Mouse (Mus musculus) neural tube, embryonic 11.5 days (tissue): ENCODE measurements around the gene A630095N17Rik. TPM values are rescaled to one million over a fixed set of nuclear protein-coding genes. Genes with fewer than 3 reads are reported as not detected.

Source experiments
- ATAC-seq: fragments of 200-750 bp; cut with Nextera tagmentation; 2 replicates; pipeline ENCODE4 v1.8.0; 2017; ENCODE audit warnings: moderate number of reproducible peaks, mild to moderate bottlenecking, moderate TSS enrichment, moderate library complexity; ENCODE audit not compliant: insufficient read depth, low FRiP score, low TSS enrichment
- DNase-seq: peaks from one replicate; pipeline ENCODE4 v3.0.0-alpha.2; 2015; ENCODE audit warnings: low spot score
- H3K27ac ChIP-seq: fragments of 300-500 bp; sonication (generic); 2 replicates; pipeline ENCODE4 v1.5.1; 2014; ENCODE audit warnings: low read depth, mild to moderate bottlenecking, low read length
- H3K27me3 ChIP-seq: fragments of 300-500 bp; sonication (generic); 2 replicates; pipeline ENCODE4 v1.6.1; 2014; ENCODE audit warnings: mild to moderate bottlenecking, low read length, mixed read lengths; ENCODE audit not compliant: control insufficient read depth, insufficient read depth
- H3K36me3 ChIP-seq: fragments of 300-500 bp; sonication (generic); 2 replicates; pipeline ENCODE4 v1.6.1; 2014; ENCODE audit warnings: mild to moderate bottlenecking, low read length, moderate library complexity, mixed read lengths; ENCODE audit not compliant: control insufficient read depth, insufficient read depth
- H3K4me1 ChIP-seq: fragments of 300-500 bp; sonication (generic); 2 replicates; pipeline ENCODE4 v1.6.1; 2014; ENCODE audit warnings: low read length, mixed read lengths; ENCODE audit not compliant: control insufficient read depth, insufficient read depth
- H3K4me2 ChIP-seq: fragments of 300-500 bp; sonication (generic); 2 replicates; pipeline ENCODE4 v1.6.1; 2014; ENCODE audit warnings: low read depth, mild to moderate bottlenecking, moderate library complexity
- H3K4me3 ChIP-seq: fragments of 300-500 bp; sonication (generic); 2 replicates; pipeline ENCODE4 v1.5.1; 2014; ENCODE audit warnings: low read depth, low read length
- H3K9ac ChIP-seq: fragments of 300-500 bp; sonication (generic); 2 replicates; pipeline ENCODE4 v1.6.1; 2014; ENCODE audit warnings: mild to moderate bottlenecking, low read length
- H3K9me3 ChIP-seq: fragments of 300-500 bp; sonication (generic); 2 replicates; pipeline ENCODE4 v1.6.1; 2016; ENCODE audit warnings: low read length; ENCODE audit not compliant: control insufficient read depth
- WGBS: fragments of 180-500 bp; shearing (Covaris S2); extraction: QIAGEN DNeasy Blood & Tissue Kit; methylation state at CpG from one replicate; pipeline ENCODE4 v1.1.7; 2014; 5-methylcytosine and 5-hydroxymethylcytosine counted together
- microRNA-seq: library from miRNA; unstranded; fragments of <30 nt; microRNA quantifications from one replicate; pipeline ENCODE4, GENCODE M21; 2016
- polyA plus RNA-seq: library from polyadenylated mRNA; unstranded; fragments of >200 nt; fragmentation: Nextera tagmentation; extraction: Ambion mirVana; gene quantifications from 2 replicates; pipeline ENCODE4 v1.2.1, GENCODE M21; 2014

The A630095N17Rik gene
- polyA plus RNA-seq, 1 experiment from 2014 or later, result not detected

DNA sequence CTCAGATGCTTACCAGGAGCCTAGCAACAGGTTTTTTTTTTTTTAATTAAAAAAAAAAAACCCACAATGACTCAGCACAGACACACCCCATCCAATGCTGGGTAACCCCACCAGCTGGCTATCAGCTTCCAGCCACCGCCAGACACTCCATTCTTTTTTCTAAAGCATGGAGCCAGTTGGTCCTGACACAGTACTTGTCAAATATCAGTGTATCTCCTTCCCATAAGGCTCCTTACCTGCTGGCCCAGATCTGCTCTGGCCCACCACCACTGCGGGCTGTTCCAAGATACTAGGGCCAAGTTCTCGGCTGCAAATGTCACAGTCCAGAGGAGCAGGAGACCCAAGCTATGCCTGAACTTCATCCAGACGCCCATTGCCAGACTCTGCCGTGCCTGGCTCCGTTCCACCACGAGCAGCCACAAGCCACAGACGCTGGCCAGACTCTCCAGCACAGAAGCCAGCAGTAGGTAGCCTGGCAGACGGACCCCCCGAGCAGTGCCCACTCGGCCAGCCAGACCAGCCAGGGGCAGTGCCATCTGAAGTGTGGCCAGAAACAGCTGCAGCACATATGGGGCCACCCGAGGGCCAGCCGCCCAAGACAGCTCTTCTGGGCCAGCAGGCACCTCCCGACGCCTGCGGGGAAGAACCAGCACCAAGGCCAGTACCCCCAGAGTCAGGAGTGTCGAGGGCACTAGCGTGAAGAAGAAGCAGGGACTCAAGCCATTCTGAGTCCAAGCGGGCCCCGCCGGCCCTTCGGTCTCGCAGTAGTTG lies 52.4 kb downstream of the A630095N17Rik start:
- 12% methylated on average over 23 of the region's 23 CpGs for WGBS
- peak overlapping the region; percentile 100 for H3K4me2 ChIP-seq
- H3K27me3 ChIP-seq, result no peaks in the 10 kb centered on the region
- H3K4me3 ChIP-seq, result peak overlapping the region; percentile 52
- H3K27ac ChIP-seq, result peak overlapping the region; percentile 44; the same call in 1 of the 2 replicates
- H3K9ac ChIP-seq, result peak overlapping the region; percentile 76
- ATAC-seq (peak; percentile 14; the same call in 1 of the 2 replicates), DNase-seq (no peak)
- H3K4me1 ChIP-seq, result peaks cover 7% of the 10 kb centered on the region
- no peaks in the 10 kb centered on the region for H3K9me3 ChIP-seq
- peaks cover 12% of the 10 kb centered on the region for H3K36me3 ChIP-seq

Small RNA genes lying within 50 kb of the gene (microRNA-seq; reads per million reads assigned to microRNA genes)
- not detected for gene Gm27943

Other genes with a start within 250 kb of the A630095N17Rik start
- gene Nhej1, start 106.9 kb downstream of the A630095N17Rik start, polyA plus RNA-seq, result 12.1 and 13.9 TPM in 2 replicates
- gene Slc23a3, start 98.2 kb downstream of the A630095N17Rik start, polyA plus RNA-seq, result not detected in 2 replicates
- 53.5 and 58.4 TPM in 2 replicates for gene Cnppd1, start 89.4 kb downstream of the A630095N17Rik start, polyA plus RNA-seq
- 57.1 and 70.0 TPM in 2 replicates for gene Retreg2, start 89.3 kb downstream of the A630095N17Rik start, polyA plus RNA-seq
- 31.7 and 38.3 TPM in 2 replicates for gene Zfand2b, start 63.5 kb downstream of the A630095N17Rik start, polyA plus RNA-seq
- 30.4 and 30.6 TPM in 2 replicates for gene Abcb6, start 51.7 kb downstream of the A630095N17Rik start, polyA plus RNA-seq
- 14.9 and 18.2 TPM in 2 replicates for gene Ankzf1, start 40.0 kb downstream of the A630095N17Rik start, polyA plus RNA-seq
- gene Atg9a, start 39.9 kb downstream of the A630095N17Rik start, polyA plus RNA-seq, result 21.8 and 27.0 TPM in 2 replicates
- gene Glb1l, start 21.3 kb downstream of the A630095N17Rik start, polyA plus RNA-seq, result 14.7 and 15.0 TPM in 2 replicates
- gene Stk16, start 21.3 kb downstream of the A630095N17Rik start, polyA plus RNA-seq, result 114 and 131 TPM in 2 replicates
- gene Tuba4a, start 12.2 kb downstream of the A630095N17Rik start, polyA plus RNA-seq, result 17.6 and 18.0 TPM in 2 replicates
- 20.5 and 21.9 TPM in 2 replicates for gene Dnajb2, start 4.3 kb upstream of the A630095N17Rik start, polyA plus RNA-seq
- 4.4 and 6.0 TPM in 2 replicates for gene Ptprn, start 32.4 kb upstream of the A630095N17Rik start, polyA plus RNA-seq
- gene Resp18, start 46.3 kb upstream of the A630095N17Rik start, polyA plus RNA-seq, result 30.9 and 35.0 TPM in 2 replicates
- gene Dnpep, start 85.9 kb upstream of the A630095N17Rik start, polyA plus RNA-seq, result 180 and 182 TPM in 2 replicates
- 15.8 and 18.0 TPM in 2 replicates for gene Des, start 128.2 kb upstream of the A630095N17Rik start, polyA plus RNA-seq
- 15.5 and 19.1 TPM in 2 replicates for gene Speg, start 143.2 kb upstream of the A630095N17Rik start, polyA plus RNA-seq
- 62.5 and 64.2 TPM in 2 replicates for gene Gmppa, start 203.8 kb upstream of the A630095N17Rik start, polyA plus RNA-seq
- 2.3 and 2.9 TPM in 2 replicates for gene Asic4, start 218.3 kb upstream of the A630095N17Rik start, polyA plus RNA-seq
- 27.1 and 27.2 TPM in 2 replicates for gene Chpf, start 247.2 kb upstream of the A630095N17Rik start, polyA plus RNA-seq
- 12.3 and 13.7 TPM in 2 replicates for gene Tmem198, start 247.4 kb upstream of the A630095N17Rik start, polyA plus RNA-seq